14 mouse cellular contexts compared by ENCODE assay signal in the genomic region with DNA sequence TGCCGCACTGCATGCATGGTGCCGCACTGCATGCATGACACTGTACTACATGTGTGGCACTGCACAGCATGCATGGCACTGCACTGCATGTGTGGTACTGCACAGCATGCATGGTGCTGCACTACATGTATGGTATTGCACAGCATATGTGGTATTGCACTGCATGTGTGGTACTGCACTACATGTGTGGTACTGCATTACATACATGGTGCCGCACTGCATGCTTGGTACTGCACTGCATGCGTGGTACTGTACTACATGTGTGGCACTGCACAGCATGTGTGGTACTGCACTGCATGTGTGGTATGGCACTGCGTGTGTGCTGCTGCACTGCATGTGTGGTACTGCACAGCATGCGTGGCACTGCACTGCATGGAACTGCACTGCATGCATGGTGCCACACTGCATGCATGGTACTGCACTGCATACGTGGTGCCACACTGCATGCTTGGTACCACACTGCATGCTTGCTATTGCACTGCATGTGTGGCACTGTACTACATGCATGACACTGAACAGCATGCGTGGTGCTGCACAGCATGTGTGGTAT.
DNase-seq lines count a peak whose midpoint lies in the region; ATAC-seq and TF ChIP-seq lines count a peak whose summit lies in the region.
"Had no signal": no experiment of that assay in that cellular context is flagged by ENCODE, and none has a peak within 500 bp of the region (broad histone marks: within the 10 kb centered on the region; RNA-seq: fewer than 3 reads in every experiment).

No protein-coding gene starts in this region.

- H3K4me3 ChIP-seq in intestine, embryonic 14.5 days (ENCODE audit: low read depth, low read length) = no peak overlapping the region
- H3K4me3 ChIP-seq in intestine, embryonic 16.5 days (ENCODE audit: low read length) = no peak overlapping the region
- H3K4me3 ChIP-seq in MEL (ENCODE audit: control insufficient read depth in 1 of 2, insufficient read depth in 1 of 2, low read depth in 2 of 2, low read length in 2 of 2) = no peak overlapping the region
- no peak overlapping the region for H3K4me3 ChIP-seq in forebrain, embryonic 15.5 days
- H3K4me3 ChIP-seq in midbrain, embryonic 12.5 days = no peak overlapping the region
- H3K4me3 ChIP-seq: heart, embryonic 13.5 days had no signal

- H3K27me3 ChIP-seq in intestine, embryonic 14.5 days (replicated peaks; ENCODE audit: control insufficient read depth, insufficient read depth, low read length) = no peaks in the 10 kb centered on the region
- no peaks in the 10 kb centered on the region for H3K27me3 ChIP-seq in intestine, embryonic 16.5 days (replicated peaks; ENCODE audit: control insufficient read depth, insufficient read depth, low read length)
- H3K27me3 ChIP-seq in MEL (ENCODE audit: control insufficient read depth in 1 of 2, insufficient read depth in 2 of 2, low read length in 2 of 2) = no peaks in the 10 kb centered on the region
- H3K27me3 ChIP-seq in forebrain, embryonic 15.5 days = no peaks in the 10 kb centered on the region
- H3K27me3 ChIP-seq in midbrain, embryonic 12.5 days = no peaks in the 10 kb centered on the region
- H3K27me3 ChIP-seq: heart, embryonic 13.5 days had no signal

- no peak for TF ChIP-seq RAD21 in MEL (IDR thresholded peaks at IDR 0.05; ENCODE audit: low read depth, low read length)

- ATAC-seq in intestine, embryonic 14.5 days (replicated peaks; ENCODE audit: low FRiP score, low TSS enrichment, low read depth) = peak; percentile 25; the same call in 1 of the 2 replicates
- no peak for ATAC-seq in intestine, embryonic 16.5 days
- ATAC-seq in forebrain, embryonic 15.5 days (replicated peaks) = peak; percentile 42; the same call in 1 of the 2 replicates
- peak; percentile 24; the same call in 1 of the 2 replicates for ATAC-seq in midbrain, embryonic 12.5 days (ENCODE audit: low FRiP score, low read depth)
- ATAC-seq: lung, postnatal 0 days had no signal

- no peaks in the 10 kb centered on the region for H3K36me3 ChIP-seq in intestine, embryonic 14.5 days (ENCODE audit: control insufficient read depth, insufficient read depth, low read length)
- H3K36me3 ChIP-seq in intestine, embryonic 16.5 days (ENCODE audit: control insufficient read depth, insufficient read depth, low read length) = no peaks in the 10 kb centered on the region
- no peaks in the 10 kb centered on the region for H3K36me3 ChIP-seq in MEL (ENCODE audit: control insufficient read depth in 1 of 2, insufficient read depth in 2 of 2, low read length in 2 of 2)
- no peaks in the 10 kb centered on the region for H3K36me3 ChIP-seq in forebrain, embryonic 15.5 days
- no peaks in the 10 kb centered on the region for H3K36me3 ChIP-seq in midbrain, embryonic 12.5 days
- H3K36me3 ChIP-seq: heart, embryonic 13.5 days had no signal

- H3K4me2 ChIP-seq in intestine, embryonic 14.5 days (ENCODE audit: low read length) = no peak overlapping the region
- no peak overlapping the region for H3K4me2 ChIP-seq in intestine, embryonic 16.5 days (ENCODE audit: low read depth, low read length)
- H3K4me2 ChIP-seq in forebrain, embryonic 15.5 days (replicated peaks) = no peak overlapping the region
- H3K4me2 ChIP-seq in midbrain, embryonic 12.5 days (replicated peaks) = no peak overlapping the region
- H3K4me2 ChIP-seq: heart, embryonic 13.5 days had no signal

- no peak overlapping the region for H3K27ac ChIP-seq in intestine, embryonic 14.5 days (ENCODE audit: low read depth)
- H3K27ac ChIP-seq in intestine, embryonic 16.5 days (ENCODE audit: low read length) = no peak overlapping the region
- H3K27ac ChIP-seq in MEL (ENCODE audit: control insufficient read depth, low read depth, low read length) = no peak overlapping the region
- H3K27ac ChIP-seq in forebrain, embryonic 15.5 days (replicated peaks) = no peak overlapping the region
- H3K27ac ChIP-seq in midbrain, embryonic 12.5 days (replicated peaks) = no peak overlapping the region

- DNase-seq in intestine, embryonic 14.5 days (ENCODE audit: low spot score) = no peak
- DNase-seq in MEL (ENCODE audit: low read depth, low spot score) = no peak
- DNase-seq in gastrocnemius, postnatal 36 days = no peak
- no peak for DNase-seq in ovary, postnatal 14 days (ENCODE audit: low spot score)
- DNase-seq in frontal cortex, postnatal 25 days (ENCODE audit: low spot score in 2 of 2) = no peak
- DNase-seq: cerebellum, postnatal 25 days; kidney, adult 8-10 months; layer of hippocampus, postnatal 36 days; thymus, adult 18-20 months had no signal

- intact Hi-C loops in gastrocnemius, postnatal 36 days (cut with DNase I) = no loop called here

- peaks cover 4% of the 10 kb centered on the region for H3K4me1 ChIP-seq in intestine, embryonic 14.5 days (replicated peaks; ENCODE audit: control insufficient read depth, insufficient read depth, low read length)
- H3K4me1 ChIP-seq in intestine, embryonic 16.5 days (ENCODE audit: control insufficient read depth, insufficient read depth, low read length) = peaks cover 5% of the 10 kb centered on the region
- no peaks in the 10 kb centered on the region for H3K4me1 ChIP-seq in MEL (ENCODE audit: control insufficient read depth in 1 of 2, insufficient read depth in 2 of 2, low read length in 2 of 2)
- peaks cover 24% of the 10 kb centered on the region for H3K4me1 ChIP-seq in forebrain, embryonic 15.5 days
- H3K4me1 ChIP-seq in midbrain, embryonic 12.5 days = peaks cover 7% of the 10 kb centered on the region

- TF ChIP-seq POLR2A in MEL (IDR thresholded peaks at IDR 0.05; ENCODE audit: control insufficient read depth in 1 of 2, insufficient read depth in 1 of 2, low read depth in 1 of 2, low read length in 2 of 2, poor library complexity in 1 of 2) = no peak

- no peak for TF ChIP-seq EP300 in MEL (IDR thresholded peaks at IDR 0.05; ENCODE audit: low read depth in 1 of 2, low read length in 2 of 2)

- WGBS in intestine, embryonic 14.5 days = 99% methylated on average over 8 of the region's 8 CpGs
- 95% methylated on average over 8 of the region's 8 CpGs for WGBS in intestine, embryonic 16.5 days
- 95% methylated on average over 8 of the region's 8 CpGs for WGBS in forebrain, embryonic 15.5 days
- 97% methylated on average over 8 of the region's 8 CpGs for WGBS in midbrain, embryonic 12.5 days

- no peak for TF ChIP-seq CTCF in MEL (IDR thresholded peaks at IDR 0.05 in 2 of 3, conservative IDR thresholded peaks at IDR 0.05 in 1 of 3; ENCODE audit: control insufficient read depth in 1 of 3, insufficient read depth in 1 of 3, low read depth in 2 of 3, low read length in 3 of 3, poor library complexity in 1 of 3, severe bottlenecking in 1 of 3)

- no peaks in the 10 kb centered on the region for H3K79me2 ChIP-seq in MEL (ENCODE audit: control insufficient read depth, insufficient read depth, low read length, poor library complexity)

- H3K9ac ChIP-seq in intestine, embryonic 14.5 days (ENCODE audit: low read length) = no peak overlapping the region
- H3K9ac ChIP-seq in intestine, embryonic 16.5 days (ENCODE audit: low read depth, low read length) = no peak overlapping the region
- H3K9ac ChIP-seq in MEL (ENCODE audit: control insufficient read depth, low read depth, low read length, poor library complexity, severe bottlenecking) = no peak overlapping the region
- no peak overlapping the region for H3K9ac ChIP-seq in forebrain, embryonic 15.5 days (replicated peaks)
- H3K9ac ChIP-seq in midbrain, embryonic 12.5 days (replicated peaks) = no peak overlapping the region
- H3K9ac ChIP-seq: heart, embryonic 13.5 days had no signal

- H3K9me3 ChIP-seq in intestine, embryonic 14.5 days (ENCODE audit: control insufficient read depth, low read length) = no peaks in the 10 kb centered on the region
- no peaks in the 10 kb centered on the region for H3K9me3 ChIP-seq in intestine, embryonic 16.5 days (ENCODE audit: control insufficient read depth, low read length)
- no peaks in the 10 kb centered on the region for H3K9me3 ChIP-seq in MEL (replicated peaks; ENCODE audit: insufficient read depth, low read length)
- no peaks in the 10 kb centered on the region for H3K9me3 ChIP-seq in forebrain, embryonic 15.5 days
- no peaks in the 10 kb centered on the region for H3K9me3 ChIP-seq in midbrain, embryonic 12.5 days
- H3K9me3 ChIP-seq: heart, embryonic 13.5 days had no signal

TF ChIP-seq in MEL, 35 proteins besides CTCF, POLR2A, EP300 and RAD21:
- no peak for TF ChIP-seq NRF1 (IDR thresholded peaks at IDR 0.05; ENCODE audit: insufficient read depth, low read depth, low read length, poor library complexity, severe bottlenecking)
- TF ChIP-seq POLR2AphosphoS5 (IDR thresholded peaks at IDR 0.05; ENCODE audit: borderline replicate concordance, low read depth, low read length) = peak; percentile 42; the same call in 1 of the 2 replicates
- TF ChIP-seq CHD2 (IDR thresholded peaks at IDR 0.05; ENCODE audit: low read length) = no peak
